Mouse (Mus musculus): ENCODE results near the gene Hamp2. TPM values are rescaled to one million over a fixed set of nuclear protein-coding genes. Genes with fewer than 3 reads are reported as not detected.

Hamp2 gene
- polyA plus RNA-seq (2012; ENCODE audit: low replicate concordance) = not detected in 2 replicates

DNA sequence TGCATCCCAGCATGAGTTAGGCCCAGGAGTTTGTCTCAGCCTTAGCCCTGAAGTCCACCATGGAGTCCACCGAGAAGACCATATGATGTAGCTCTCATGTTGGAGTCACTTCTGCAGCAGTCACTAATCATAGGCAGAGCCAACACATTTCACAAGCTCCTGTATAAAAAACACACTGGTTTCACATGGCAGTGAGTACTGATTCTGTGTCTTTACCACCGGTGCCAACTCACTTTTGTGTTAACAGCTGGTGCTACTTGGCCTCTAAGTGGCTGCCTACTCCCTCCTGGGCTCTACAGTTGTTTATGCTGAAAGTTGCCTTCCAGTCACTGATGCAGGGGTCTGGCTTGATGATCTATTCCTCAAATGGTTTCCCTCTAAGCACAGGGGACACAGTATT lies at the start of gene Hamp2:
Gene Hamp2, minus strand, starts transcription at position 101 of the 400 bp plus-strand sequence.

DNA sequence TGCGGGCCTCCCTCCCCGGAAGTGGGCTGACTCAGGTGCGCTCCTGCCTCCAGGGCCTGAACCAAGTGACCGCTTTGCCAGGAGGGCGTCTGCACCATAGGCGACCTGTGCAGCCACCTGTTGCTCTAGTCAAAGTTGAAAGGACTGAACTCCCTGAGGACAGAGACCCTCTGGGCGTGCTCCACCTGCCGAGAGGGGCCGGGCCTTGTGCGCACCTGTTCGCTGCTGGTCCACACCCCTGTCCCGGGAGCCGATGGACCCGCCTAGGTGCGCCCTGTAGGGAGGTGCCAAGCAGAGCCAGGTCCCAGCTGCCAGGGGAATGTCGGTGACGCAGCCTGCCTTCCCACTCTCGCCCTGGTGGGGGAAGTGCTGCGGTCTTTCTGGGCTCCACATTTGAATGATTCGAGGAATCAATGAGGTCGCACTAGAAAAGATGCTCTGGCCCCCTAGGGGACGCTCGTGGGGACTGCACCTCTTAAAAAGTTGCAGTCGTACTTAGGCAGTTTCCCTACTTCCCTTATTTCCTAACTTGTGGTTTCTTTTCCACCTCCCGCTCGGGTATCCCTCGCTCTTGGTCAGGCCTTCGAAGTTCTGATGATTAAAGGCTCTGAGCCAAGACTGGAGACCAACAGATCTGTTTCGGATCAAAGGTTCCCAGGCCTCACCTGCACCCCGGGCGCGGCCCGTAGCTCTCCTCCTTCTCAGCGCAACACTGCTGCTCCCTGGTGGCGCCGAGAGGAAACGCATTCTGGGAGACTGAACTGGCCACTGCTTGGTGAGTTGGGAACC lies 49.2 kb upstream of the Hamp2 start, which contains the start of gene Fam187b:
Gene Fam187b, plus strand, starts transcription at position 290 of the 789 bp plus-strand sequence.

DNA sequence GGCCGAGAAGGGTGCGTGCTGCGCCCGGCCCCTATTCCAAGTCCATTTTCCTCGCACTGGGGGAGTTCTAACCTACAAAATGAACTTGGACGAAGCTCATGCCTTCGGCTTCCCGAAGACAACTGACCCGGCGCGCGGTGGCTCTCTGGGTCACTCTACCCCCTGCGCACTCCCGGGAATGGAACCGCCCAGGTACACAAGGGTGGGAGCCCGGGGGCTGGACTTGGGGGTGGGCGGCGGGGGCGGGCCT lies 48.7 kb upstream of the Hamp2 start, which contains the start of gene Lsr:
Gene Lsr, minus strand, starts transcription at position 214 of the 250 bp plus-strand sequence.

DNA sequence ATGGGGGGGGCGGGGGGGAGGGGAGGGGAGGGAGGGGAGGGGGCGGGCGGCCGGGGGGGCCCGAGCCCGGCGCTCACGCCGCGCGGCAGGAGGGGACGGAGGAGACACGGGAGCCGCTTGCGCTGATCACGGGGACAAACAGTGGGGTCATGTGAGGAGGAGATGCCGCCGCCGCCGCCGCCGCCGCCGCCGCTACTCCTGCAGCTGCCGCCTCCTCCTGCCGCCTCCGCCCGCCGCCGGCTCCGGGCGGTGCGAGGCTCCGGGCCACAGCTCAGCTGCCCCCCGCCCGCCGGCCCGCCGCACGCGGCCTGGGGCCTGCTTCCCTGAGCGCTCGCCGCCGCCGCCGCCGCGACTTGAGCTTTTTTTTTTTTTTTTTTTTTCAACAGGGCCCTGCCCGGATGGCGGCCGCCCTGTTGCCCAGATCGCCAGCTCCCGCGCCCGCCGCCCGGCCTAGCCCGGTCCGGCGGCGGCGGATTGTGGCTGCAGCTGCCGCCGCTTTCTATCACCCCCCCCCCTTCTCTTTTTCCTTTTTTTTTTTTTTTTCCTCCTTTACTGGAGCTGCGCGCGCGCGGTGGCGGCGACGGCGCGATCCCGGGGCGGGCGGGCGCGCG lies 32.4 kb upstream of the Hamp2 start, which contains the start of gene Usf2:
Gene Usf2, minus strand, starts transcription at position 48 of the 611 bp plus-strand sequence.

DNA sequence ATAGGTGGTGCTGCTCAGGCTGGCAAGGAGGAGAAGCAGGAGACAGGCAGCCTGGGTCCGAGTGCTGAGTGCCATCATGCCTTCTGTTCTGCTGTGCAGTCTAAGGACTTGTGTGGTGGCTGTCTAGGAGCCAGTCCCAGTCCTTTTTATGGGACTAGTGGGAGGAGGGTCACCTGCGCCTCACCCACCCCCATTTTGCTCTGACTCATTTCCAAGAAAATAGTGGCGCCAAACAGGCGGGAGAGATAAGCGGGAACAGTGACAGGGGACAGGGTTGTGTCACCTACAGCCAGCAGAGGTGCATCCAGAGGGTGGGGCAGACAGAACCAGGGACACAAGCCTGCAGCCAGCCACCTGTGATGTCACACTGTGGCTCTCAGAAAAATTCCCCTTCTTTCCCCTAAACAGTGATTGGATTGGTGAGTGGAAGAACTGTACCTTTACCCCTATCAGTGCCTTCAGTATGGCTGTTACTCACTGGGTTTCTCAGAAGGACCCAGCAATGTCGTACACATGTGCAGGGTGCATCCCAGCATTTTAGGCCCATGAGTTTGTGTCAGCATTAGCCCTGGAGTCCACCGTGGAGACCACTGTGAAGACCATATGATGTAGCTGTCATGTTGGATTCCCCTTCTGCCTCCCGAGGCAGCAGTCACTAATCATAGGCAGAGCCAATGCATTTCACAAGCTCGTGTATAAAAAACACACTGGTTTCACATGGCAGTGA lies 19.6 kb upstream of the Hamp2 start, which contains the start of gene Hamp:
Gene Hamp, minus strand, starts transcription at position 124 of the 727 bp plus-strand sequence.

DNA sequence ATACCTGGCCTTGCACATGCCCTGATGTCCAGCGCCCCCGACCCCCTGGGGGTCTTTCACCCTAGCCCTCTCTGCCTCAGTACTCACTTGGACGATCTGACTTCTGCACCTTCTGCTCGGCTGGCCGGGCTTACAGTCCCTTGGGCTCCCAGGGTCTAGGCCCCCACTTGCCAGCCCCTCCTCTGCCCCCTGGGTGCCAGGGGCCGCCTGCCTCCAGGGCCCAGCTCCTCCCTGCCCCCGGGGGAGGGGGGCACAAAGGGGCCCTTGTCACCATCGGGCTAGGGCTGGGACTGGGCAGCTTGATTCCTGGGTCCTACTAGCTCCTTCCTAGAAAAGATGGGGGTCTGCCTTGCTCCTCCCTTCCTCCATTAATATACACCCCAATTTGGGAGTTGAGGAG lies 9.7 kb downstream of the Hamp2 start, which contains the start of gene Mag:
Gene Mag, minus strand, starts transcription at position 142 of the 400 bp plus-strand sequence.

DNA sequence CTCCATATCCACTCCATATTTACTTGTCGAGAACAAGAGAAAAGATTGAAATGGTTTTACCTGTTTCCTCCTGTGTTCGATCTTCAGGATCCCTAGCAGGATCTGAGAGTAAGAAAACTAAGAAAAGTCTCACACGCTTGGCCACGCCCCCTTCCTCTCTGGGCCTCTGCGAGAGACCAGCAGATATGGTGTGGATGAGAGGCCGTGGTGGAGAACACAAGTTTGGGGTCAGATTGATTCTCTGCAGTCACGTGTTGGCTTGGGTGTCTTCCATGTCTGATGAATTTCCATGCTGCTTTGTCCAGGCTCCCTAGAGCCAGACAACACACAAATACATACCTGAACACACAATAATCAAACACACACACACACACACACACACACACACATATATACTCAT lies 44.3 kb downstream of the Hamp2 start, which contains the start of gene Cd22:
Gene Cd22, minus strand, starts transcription at position 167 of the 400 bp plus-strand sequence.

Other genes starting within 250 kb of the Hamp2 start
- gene 2200002J24Rik, start 225.8 kb downstream of the Hamp2 start, polyA plus RNA-seq (2012; ENCODE audit: low replicate concordance) = not detected in 2 replicates
- 0.21 and 0.42 TPM in 2 replicates for gene Atp4a, start 212.5 kb downstream of the Hamp2 start, polyA plus RNA-seq (2012; ENCODE audit: low replicate concordance)
- gene Tmem147, start 195.1 kb downstream of the Hamp2 start, polyA plus RNA-seq (2012; ENCODE audit: low replicate concordance) = 45.8 and 81.6 TPM in 2 replicates
- 0.08 TPM in 1 of 2 replicates, not detected in the other for gene Gapdhs, start 181.0 kb downstream of the Hamp2 start, polyA plus RNA-seq (2012; ENCODE audit: low replicate concordance)
- gene Sbsn, start 173.2 kb downstream of the Hamp2 start, polyA plus RNA-seq (2012; ENCODE audit: low replicate concordance) = 0.57 and 0.62 TPM in 2 replicates
- not detected in 2 replicates for gene Dmkn, start 160.9 kb downstream of the Hamp2 start, polyA plus RNA-seq (2012; ENCODE audit: low replicate concordance)
- gene Krtdap, start 136.8 kb downstream of the Hamp2 start, polyA plus RNA-seq (2012; ENCODE audit: low replicate concordance) = not detected in 2 replicates
- gene Ffar2, start 100.9 kb downstream of the Hamp2 start, polyA plus RNA-seq (2012; ENCODE audit: low replicate concordance) = 14.6 and 29.3 TPM in 2 replicates
- 0.22 and 0.35 TPM in 2 replicates for gene Ffar3, start 68.5 kb downstream of the Hamp2 start, polyA plus RNA-seq (2012; ENCODE audit: low replicate concordance)
- gene Ffar1, start 63.1 kb downstream of the Hamp2 start, polyA plus RNA-seq (2012; ENCODE audit: low replicate concordance) = 15.4 and 23.8 TPM in 2 replicates
- gene Cd22, start 44.3 kb downstream of the Hamp2 start, polyA plus RNA-seq (2012; ENCODE audit: low replicate concordance) = 64.8 and 456 TPM in 2 replicates
- 2.7 and 3.1 TPM in 2 replicates for gene Mag, start 9.8 kb downstream of the Hamp2 start, polyA plus RNA-seq (2012; ENCODE audit: low replicate concordance)
- not detected in 2 replicates for gene Hamp, start 19.4 kb upstream of the Hamp2 start, polyA plus RNA-seq (2012; ENCODE audit: low replicate concordance)
- 151 and 188 TPM in 2 replicates for gene Usf2, start 32.1 kb upstream of the Hamp2 start, polyA plus RNA-seq (2012; ENCODE audit: low replicate concordance)
- 4.8 and 9.2 TPM in 2 replicates for gene Lsr, start 48.8 kb upstream of the Hamp2 start, polyA plus RNA-seq (2012; ENCODE audit: low replicate concordance)
- 0.07 and 0.18 TPM in 2 replicates for gene Fam187b, start 49.1 kb upstream of the Hamp2 start, polyA plus RNA-seq (2012; ENCODE audit: low replicate concordance)
- gene Fxyd5, start 117.8 kb upstream of the Hamp2 start, polyA plus RNA-seq (2012; ENCODE audit: low replicate concordance) = 668 and 903 TPM in 2 replicates
- 1.7 and 2.9 TPM in 2 replicates for gene Fxyd7, start 126.8 kb upstream of the Hamp2 start, polyA plus RNA-seq (2012; ENCODE audit: low replicate concordance)
- 8.0 and 11.6 TPM in 2 replicates for gene Fxyd1, start 132.5 kb upstream of the Hamp2 start, polyA plus RNA-seq (2012; ENCODE audit: low replicate concordance)
- 0.08 and 0.24 TPM in 2 replicates for gene Lgi4, start 134.7 kb upstream of the Hamp2 start, polyA plus RNA-seq (2012; ENCODE audit: low replicate concordance)
- not detected in 2 replicates for gene Fxyd3, start 152.0 kb upstream of the Hamp2 start, polyA plus RNA-seq (2012; ENCODE audit: low replicate concordance)
- 2.6 and 9.2 TPM in 2 replicates for gene Hpn, start 190.6 kb upstream of the Hamp2 start, polyA plus RNA-seq (2012; ENCODE audit: low replicate concordance)
- 8.6 and 26.1 TPM in 2 replicates for gene Scn1b, start 202.3 kb upstream of the Hamp2 start, polyA plus RNA-seq (2012; ENCODE audit: low replicate concordance)
- 291 and 896 TPM in 2 replicates for gene Gramd1a, start 231.2 kb upstream of the Hamp2 start, polyA plus RNA-seq (2012; ENCODE audit: low replicate concordance)

Measured in hematopoietic multipotent progenitor cell, adult 10-12 weeks (in vitro differentiated cells).